Mouse (Mus musculus) liver, embryonic 12.5 days (tissue): Measurements from ENCODE around the gene Obsl1. TPM values are rescaled to one million over a fixed set of nuclear protein-coding genes. Genes with fewer than 3 reads are reported as not detected.
A peak's percentile ranks its signal among the peaks of the same experiment; 100 is the strongest.

Source experiments
- ATAC-seq: fragments of 200-750 bp; cut with Nextera tagmentation; 2 replicates; pipeline ENCODE4 v1.8.0; 2017; ENCODE audit warnings: moderate number of reproducible peaks, mild to moderate bottlenecking, moderate library complexity
- H3K27ac ChIP-seq: fragments of 300-500 bp; sonication (generic); 2 replicates; pipeline ENCODE4 v1.5.1; 2016; ENCODE audit warnings: mild to moderate bottlenecking
- H3K27me3 ChIP-seq: fragments of 300-500 bp; sonication (generic); replicated peaks from 2 replicates; pipeline ENCODE4 v1.6.1; 2016; ENCODE audit warnings: mild to moderate bottlenecking, moderate library complexity
- H3K36me3 ChIP-seq: fragments of 300-500 bp; sonication (generic); 2 replicates; pipeline ENCODE4 v1.6.1; 2016; ENCODE audit warnings: mild to moderate bottlenecking, moderate library complexity
- H3K4me1 ChIP-seq: fragments of 300-500 bp; sonication (generic); 2 replicates; pipeline ENCODE4 v1.6.1; 2016
- H3K4me2 ChIP-seq: fragments of 300-500 bp; sonication (generic); 2 replicates; pipeline ENCODE4 v1.6.1; 2016; ENCODE audit warnings: mild to moderate bottlenecking, moderate library complexity
- H3K4me3 ChIP-seq: fragments of 300-500 bp; sonication (generic); 2 replicates; pipeline ENCODE4 v1.5.1; 2016; ENCODE audit warnings: mild to moderate bottlenecking, moderate library complexity
- H3K9ac ChIP-seq: fragments of 300-500 bp; sonication (generic); 2 replicates; pipeline ENCODE4 v1.6.1; 2016; ENCODE audit warnings: mild to moderate bottlenecking, moderate library complexity
- H3K9me3 ChIP-seq: fragments of 300-500 bp; sonication (generic); replicated peaks from 2 replicates; pipeline ENCODE4 v1.6.1; 2016; ENCODE audit warnings: mild to moderate bottlenecking, moderate library complexity
- WGBS: fragments of 180-500 bp; shearing (Covaris S2); methylation state at CpG from one replicate; pipeline ENCODE4 v1.1.7; 2016; ENCODE audit not compliant: insufficient replicate concordance; 5-methylcytosine and 5-hydroxymethylcytosine counted together
- polyA plus RNA-seq: library from polyadenylated mRNA; unstranded; fragments of >200 nt; fragmentation: Nextera tagmentation; extraction: Ambion mirVana; gene quantifications from 2 replicates; pipeline ENCODE4 v1.2.1, GENCODE M21; 2016

Gene Obsl1
- polyA plus RNA-seq, 1 experiment from 2014 or later: 27.9 TPM

DNA sequence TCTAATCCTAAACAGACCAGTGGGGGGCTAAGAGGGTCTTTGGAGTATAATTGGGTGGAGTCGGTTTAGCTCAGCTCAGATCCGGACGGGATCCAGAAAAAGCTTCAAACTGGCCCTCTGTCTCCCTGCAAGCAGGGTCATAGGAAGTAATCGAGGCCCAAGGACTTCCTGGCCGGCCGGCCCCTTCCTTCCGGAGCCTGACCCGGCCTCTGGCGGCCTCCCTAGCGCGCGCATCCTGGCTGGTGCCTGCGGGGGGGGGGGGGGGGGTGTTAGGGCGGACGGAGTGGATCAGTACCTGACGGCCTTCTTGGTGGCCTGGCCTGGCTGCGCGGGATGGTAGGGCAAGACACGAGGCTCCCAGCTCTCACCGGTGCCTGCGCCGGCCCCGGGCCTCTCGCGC lies 27.8 kb downstream of the Obsl1 start:
- no peak for ATAC-seq
- Histone ChIP-seq H3K4me3 (peak overlapping the region; percentile 68), H3K4me2 (peak overlapping the region; percentile 84), H3K27me3 (peaks cover 99% of the 10 kb centered on the region), H3K36me3 (peaks cover 33% of the 10 kb centered on the region), H3K27ac (peak overlapping the region; percentile 59), H3K9ac (peak overlapping the region; percentile 65), H3K9me3 (no peaks in the 10 kb centered on the region), H3K4me1 (peaks cover 32% of the 10 kb centered on the region)
- under 1% methylated on average over 25 of the region's 25 CpGs for WGBS

GRCm38 (mm10) chr1:75477966-75478290 lies 28.3 kb downstream of the Obsl1 start:
- Histone ChIP-seq H3K27ac (no peak overlapping the region), H3K4me1 (peaks cover 32% of the 10 kb centered on the region), H3K9me3 (no peaks in the 10 kb centered on the region), H3K27me3 (peaks cover 99% of the 10 kb centered on the region), H3K36me3 (peaks cover 34% of the 10 kb centered on the region), H3K9ac (no peak overlapping the region), H3K4me2 (peak overlapping the region; percentile 84), H3K4me3 (peak overlapping the region; percentile 68)
- ATAC-seq: no peak
- 37% methylated on average over 3 of the region's 3 CpGs for WGBS

- Histone ChIP-seq H3K9me3 (no peaks in the 10 kb centered on the region), H3K4me1 (peaks cover 32% of the 10 kb centered on the region), H3K4me2 (peak overlapping the region; percentile 84), H3K9ac (no peak overlapping the region), H3K4me3 (peak overlapping the region; percentile 68), H3K27me3 (peaks cover 99% of the 10 kb centered on the region), H3K27ac (no peak overlapping the region), H3K36me3 (peaks cover 35% of the 10 kb centered on the region)
- 8% methylated on average over 35 of the region's 35 CpGs for WGBS
- peak; percentile 16; the same call in 1 of the 2 replicates for ATAC-seq
These were observed 28.8 kb downstream of the Obsl1 start for GRCm38 (mm10) chr1:75477264-75477965.

- H3K27me3 ChIP-seq: peaks cover 99% of the 10 kb centered on the region
- no peak overlapping the region for H3K9ac ChIP-seq
- no peak overlapping the region for H3K4me3 ChIP-seq
- 88% methylated on average over 11 of the region's 11 CpGs for WGBS
- ATAC-seq: no peak
- peaks cover 35% of the 10 kb centered on the region for H3K36me3 ChIP-seq
- H3K4me1 ChIP-seq: peaks cover 32% of the 10 kb centered on the region
- no peaks in the 10 kb centered on the region for H3K9me3 ChIP-seq
- no peak overlapping the region for H3K27ac ChIP-seq
- no peak overlapping the region for H3K4me2 ChIP-seq
These were observed 29.8 kb downstream of the Obsl1 start for GRCm38 (mm10) chr1:75476441-75476840.

- Histone ChIP-seq H3K4me3 (no peak overlapping the region), H3K27ac (no peak overlapping the region), H3K9me3 (no peaks in the 10 kb centered on the region), H3K27me3 (peaks cover 95% of the 10 kb centered on the region), H3K9ac (no peak overlapping the region), H3K36me3 (peaks cover 11% of the 10 kb centered on the region), H3K4me1 (peaks cover 23% of the 10 kb centered on the region), H3K4me2 (no peak overlapping the region)
- 64% methylated on average over 17 of the region's 17 CpGs for WGBS
- ATAC-seq: no peak
These were observed 36.9 kb downstream of the Obsl1 start for GRCm38 (mm10) chr1:75469287-75469825.

DNA sequence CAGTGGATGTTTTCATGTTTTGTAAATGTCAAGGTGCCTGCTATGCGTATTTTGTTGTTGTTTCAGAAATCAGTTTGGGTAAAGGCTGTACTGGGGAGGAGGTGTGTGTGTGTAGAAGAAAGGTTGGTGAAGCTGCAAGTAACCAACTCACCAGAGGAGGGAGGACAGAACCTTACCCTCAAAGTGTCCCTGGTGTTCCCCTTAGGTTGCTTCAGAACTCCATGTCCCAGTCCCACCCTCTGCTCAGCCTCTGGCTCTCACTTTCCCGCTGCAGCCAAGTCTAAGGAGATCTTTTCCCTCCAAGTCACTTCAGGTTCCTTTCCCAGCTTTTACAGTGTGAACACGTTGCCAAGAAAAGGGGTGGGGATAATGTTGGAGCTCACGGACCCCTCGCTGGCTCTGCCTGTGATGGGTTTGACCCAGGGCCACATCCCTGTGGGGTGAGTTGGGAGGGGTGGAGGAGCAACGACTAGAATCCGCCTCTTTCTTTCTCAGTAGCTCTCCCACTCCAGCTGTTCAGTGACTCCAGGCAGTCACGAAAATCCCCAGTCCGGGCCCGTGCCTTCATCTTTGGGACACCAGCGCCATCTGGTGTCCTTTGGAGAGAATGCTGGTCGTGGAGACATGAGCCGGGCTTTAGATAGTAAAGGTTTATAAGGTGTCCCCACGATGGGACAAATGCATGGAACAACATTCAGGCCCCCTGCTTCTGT lies 38.9 kb downstream of the Obsl1 start:
- 0 out of 2 replicates have a peak overlapping the region, but pooled peaks have one; percentile 7 for H3K4me2 ChIP-seq
- no peaks in the 10 kb centered on the region for H3K9me3 ChIP-seq
- no peak overlapping the region for H3K9ac ChIP-seq
- H3K36me3 ChIP-seq: no peaks in the 10 kb centered on the region
- no peak overlapping the region for H3K27ac ChIP-seq
- no peak overlapping the region for H3K4me3 ChIP-seq
- no peak for ATAC-seq
- 7% methylated on average over 14 of the region's 14 CpGs for WGBS
- peaks cover 43% of the 10 kb centered on the region for H3K4me1 ChIP-seq
- peaks cover 82% of the 10 kb centered on the region for H3K27me3 ChIP-seq

DNA sequence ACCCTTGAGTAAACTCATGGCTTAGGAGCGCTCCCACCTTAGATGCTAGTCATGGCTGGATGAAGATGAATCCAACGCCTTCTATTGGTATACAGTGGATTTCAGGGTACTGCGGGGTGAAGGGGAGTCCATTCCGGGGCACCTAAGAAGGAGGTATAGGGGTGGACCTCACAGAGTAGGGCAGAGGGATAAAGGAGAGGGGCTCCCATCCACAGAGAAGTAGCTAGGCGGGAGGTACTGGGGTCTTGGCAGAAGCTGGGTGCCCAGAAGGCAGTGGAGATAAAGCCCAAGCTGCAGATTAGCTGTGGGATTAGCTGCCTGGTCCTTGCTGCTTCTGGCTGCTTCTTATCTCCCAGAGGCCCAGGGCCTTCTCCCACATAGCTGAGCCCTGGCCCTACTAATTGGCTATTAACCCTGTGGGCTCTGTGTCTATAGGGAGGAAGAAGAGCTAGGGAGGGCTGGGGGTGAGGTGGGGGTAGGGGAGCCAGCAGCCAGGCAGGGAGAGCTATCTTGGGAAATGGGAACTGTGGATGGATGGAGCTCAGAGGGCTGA lies 42.5 kb downstream of the Obsl1 start:
- 0 out of 2 replicates have a peak overlapping the region, but pooled peaks have one; percentile 21 for H3K4me3 ChIP-seq
- peak overlapping the region; percentile 46 for H3K9ac ChIP-seq
- 33% methylated on average over 5 of the region's 5 CpGs for WGBS
- H3K4me1 ChIP-seq: peaks cover 64% of the 10 kb centered on the region
- ATAC-seq: peak; percentile 90
- H3K4me2 ChIP-seq: peak overlapping the region; percentile 65
- H3K27ac ChIP-seq: peak overlapping the region; percentile 80
- peaks cover 78% of the 10 kb centered on the region for H3K27me3 ChIP-seq
- no peaks in the 10 kb centered on the region for H3K36me3 ChIP-seq
- H3K9me3 ChIP-seq: no peaks in the 10 kb centered on the region

GRCm38 (mm10) chr1:75462636-75463035 lies 43.6 kb downstream of the Obsl1 start:
- peak overlapping the region; percentile 65 for H3K4me2 ChIP-seq
- H3K4me3 ChIP-seq: no peak overlapping the region
- peak; percentile 79 for ATAC-seq
- H3K4me1 ChIP-seq: peaks cover 75% of the 10 kb centered on the region
- H3K27ac ChIP-seq: peak overlapping the region; percentile 80
- no peaks in the 10 kb centered on the region for H3K36me3 ChIP-seq
- H3K9ac ChIP-seq: peak overlapping the region; percentile 44
- 6% methylated on average over 1 of the region's 1 CpGs for WGBS
- H3K27me3 ChIP-seq: peaks cover 78% of the 10 kb centered on the region
- H3K9me3 ChIP-seq: no peaks in the 10 kb centered on the region

GRCm38 (mm10) chr1:75460297-75460696 lies 46.0 kb downstream of the Obsl1 start:
- H3K9ac ChIP-seq: no peak overlapping the region
- WGBS: 54% methylated on average over 7 of the region's 7 CpGs
- peaks cover 80% of the 10 kb centered on the region for H3K27me3 ChIP-seq
- H3K36me3 ChIP-seq: no peaks in the 10 kb centered on the region
- H3K9me3 ChIP-seq: no peaks in the 10 kb centered on the region
- H3K4me3 ChIP-seq: no peak overlapping the region
- no peak overlapping the region for H3K27ac ChIP-seq
- peaks cover 81% of the 10 kb centered on the region for H3K4me1 ChIP-seq
- no peak overlapping the region for H3K4me2 ChIP-seq
- no peak for ATAC-seq

DNA sequence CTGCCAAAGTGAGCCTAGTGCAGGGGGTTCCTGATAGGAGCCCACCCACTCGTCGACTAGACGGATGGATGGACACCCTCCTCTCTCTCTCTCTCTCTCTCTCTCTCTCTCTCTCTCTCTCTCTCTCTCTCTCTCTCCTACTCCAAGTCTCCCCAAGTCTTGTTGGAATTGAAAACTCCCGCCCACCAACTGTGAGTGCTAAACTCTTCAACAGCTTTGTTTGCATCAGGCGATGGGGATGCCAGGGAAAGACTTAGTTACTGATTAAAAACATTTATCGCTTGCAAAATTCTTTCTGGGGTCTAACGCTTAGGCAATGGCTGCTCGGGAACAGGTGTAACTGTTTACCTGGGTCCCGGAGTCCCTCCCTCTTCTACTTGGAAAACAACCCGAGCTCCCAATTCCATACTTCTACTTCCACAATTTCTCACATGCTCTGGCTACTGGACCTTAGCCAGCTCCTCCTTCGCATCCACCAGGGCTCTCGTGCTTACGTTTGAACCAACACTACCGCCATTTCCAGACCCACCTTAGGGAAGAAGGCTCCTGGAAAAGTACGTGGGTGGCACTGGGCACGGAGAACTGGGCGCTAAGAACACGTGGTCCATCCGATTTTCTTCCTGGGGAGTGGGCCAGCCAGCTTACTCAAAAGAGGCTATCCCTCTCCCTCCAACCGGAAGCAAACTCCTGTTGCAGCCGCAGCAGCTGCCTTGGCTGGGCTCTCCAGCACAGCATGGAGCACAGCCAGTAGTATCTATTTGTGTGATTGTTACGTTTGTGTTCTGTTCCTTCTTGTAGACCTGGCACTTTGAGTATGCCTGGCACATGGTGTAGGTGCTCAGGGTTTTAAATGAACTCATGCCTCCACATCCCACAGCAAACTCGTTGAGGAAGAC lies 47.2 kb downstream of the Obsl1 start:
- no peaks in the 10 kb centered on the region for H3K9me3 ChIP-seq
- peaks cover 80% of the 10 kb centered on the region for H3K27me3 ChIP-seq
- H3K4me1 ChIP-seq: peaks cover 74% of the 10 kb centered on the region
- H3K4me2 ChIP-seq: peak overlapping the region; percentile 65
- no peak for ATAC-seq
- WGBS: 21% methylated on average over 20 of the region's 23 CpGs
- peak overlapping the region; percentile 42 for H3K4me3 ChIP-seq
- H3K36me3 ChIP-seq: no peaks in the 10 kb centered on the region
- H3K9ac ChIP-seq: no peak overlapping the region
- H3K27ac ChIP-seq: peak overlapping the region; percentile 58; the same call in 1 of the 2 replicates

GRCm38 (mm10) chr1:75458025-75458788 lies 48.0 kb downstream of the Obsl1 start:
- H3K9ac ChIP-seq: peak overlapping the region; percentile 27; the same call in 1 of the 2 replicates
- H3K4me1 ChIP-seq: peaks cover 65% of the 10 kb centered on the region
- peaks cover 85% of the 10 kb centered on the region for H3K27me3 ChIP-seq
- H3K27ac ChIP-seq: peak overlapping the region; percentile 58; the same call in 1 of the 2 replicates
- 3% methylated on average over 42 of the region's 42 CpGs for WGBS
- H3K36me3 ChIP-seq: no peaks in the 10 kb centered on the region
- H3K9me3 ChIP-seq: no peaks in the 10 kb centered on the region
- peak; percentile 57 for ATAC-seq
- peak overlapping the region; percentile 42 for H3K4me3 ChIP-seq
- H3K4me2 ChIP-seq: peak overlapping the region; percentile 65
